Mouse (Mus musculus) kidney, embryonic 15.5 days (tissue): ENCODE data around the gene S100a9. TPM values are rescaled to one million over a fixed set of nuclear protein-coding genes. Genes with fewer than 3 reads are reported as not detected.

Experiments
- ATAC-seq: fragments of 200-750 bp; cut with Nextera tagmentation; replicated peaks from 2 replicates; pipeline ENCODE4 v1.8.0; 2017; ENCODE audit warnings: moderate TSS enrichment; ENCODE audit not compliant: low FRiP score
- H3K27ac ChIP-seq: fragments of 300-500 bp; sonication (generic); 2 replicates; pipeline ENCODE4 v1.5.1; 2015; ENCODE audit warnings: mild to moderate bottlenecking, inconsistent platforms
- H3K27me3 ChIP-seq: fragments of 300-500 bp; sonication (generic); 2 replicates; pipeline ENCODE4 v1.6.1; 2015; ENCODE audit warnings: inconsistent platforms
- H3K36me3 ChIP-seq: fragments of 300-500 bp; sonication (generic); 2 replicates; pipeline ENCODE4 v1.6.1; 2015; ENCODE audit warnings: inconsistent platforms
- H3K4me1 ChIP-seq: fragments of 300-500 bp; sonication (generic); 2 replicates; pipeline ENCODE4 v1.6.1; 2015; ENCODE audit warnings: inconsistent platforms
- H3K4me2 ChIP-seq: fragments of 300-500 bp; sonication (generic); 2 replicates; pipeline ENCODE4 v1.6.1; 2015; ENCODE audit warnings: moderate library complexity, mild to moderate bottlenecking, inconsistent platforms
- H3K4me3 ChIP-seq: fragments of 300-500 bp; sonication (generic); replicated peaks from 2 replicates; pipeline ENCODE4 v1.5.1; 2015; ENCODE audit warnings: mild to moderate bottlenecking, inconsistent platforms
- H3K9ac ChIP-seq: fragments of 300-500 bp; sonication (generic); 2 replicates; pipeline ENCODE4 v1.6.1; 2015; ENCODE audit warnings: mild to moderate bottlenecking, inconsistent platforms
- H3K9me3 ChIP-seq: fragments of 300-500 bp; sonication (generic); replicated peaks from 2 replicates; pipeline ENCODE4 v1.6.1; 2016; ENCODE audit warnings: inconsistent platforms
- WGBS: fragments of 180-500 bp; shearing (Covaris S2); methylation state at CpG from one replicate; pipeline ENCODE4 v1.1.7; 2015; ENCODE audit warnings: mixed read lengths; 5-methylcytosine and 5-hydroxymethylcytosine counted together
- polyA plus RNA-seq: library from polyadenylated mRNA; unstranded; fragments of >200 nt; fragmentation: Nextera tagmentation; extraction: Ambion mirVana; gene quantifications from 2 replicates; pipeline ENCODE4 v1.2.1, GENCODE M21; 2015

S100a9 gene
- polyA plus RNA-seq, 1 experiment from 2014 or later = 31.5 TPM

DNA sequence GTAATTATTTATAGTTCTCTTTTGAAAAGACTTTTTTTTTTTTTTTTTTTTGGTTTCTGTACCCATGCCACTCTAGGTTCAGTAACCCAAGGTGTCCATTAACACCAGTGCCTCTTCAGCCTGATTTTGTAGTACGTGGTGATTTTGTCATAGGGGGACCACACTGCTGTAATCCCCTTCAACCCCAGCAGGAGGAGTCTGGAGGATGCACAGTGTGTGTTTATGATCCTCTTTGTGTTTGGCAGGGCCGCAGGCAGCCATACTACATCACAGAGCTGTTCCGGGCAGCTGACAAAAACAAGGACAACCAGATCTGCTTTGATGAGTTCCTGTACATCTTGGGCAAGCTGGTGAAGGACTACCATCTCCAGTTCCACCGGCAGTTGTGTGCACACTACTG, 38.1 kb downstream of the S100a9 start:
- no peaks in the 10 kb centered on the region for H3K4me1 ChIP-seq
- no peaks in the 10 kb centered on the region for H3K9me3 ChIP-seq
- H3K27ac ChIP-seq = no peak overlapping the region
- no peak overlapping the region for H3K4me2 ChIP-seq
- no peak overlapping the region for H3K9ac ChIP-seq
- H3K36me3 ChIP-seq = no peaks in the 10 kb centered on the region
- ATAC-seq = no peak
- peaks cover 9% of the 10 kb centered on the region; the same call in 1 of the 2 replicates for H3K27me3 ChIP-seq
- H3K4me3 ChIP-seq = no peak overlapping the region
- WGBS = 77% methylated on average over 4 of the region's 4 CpGs

DNA sequence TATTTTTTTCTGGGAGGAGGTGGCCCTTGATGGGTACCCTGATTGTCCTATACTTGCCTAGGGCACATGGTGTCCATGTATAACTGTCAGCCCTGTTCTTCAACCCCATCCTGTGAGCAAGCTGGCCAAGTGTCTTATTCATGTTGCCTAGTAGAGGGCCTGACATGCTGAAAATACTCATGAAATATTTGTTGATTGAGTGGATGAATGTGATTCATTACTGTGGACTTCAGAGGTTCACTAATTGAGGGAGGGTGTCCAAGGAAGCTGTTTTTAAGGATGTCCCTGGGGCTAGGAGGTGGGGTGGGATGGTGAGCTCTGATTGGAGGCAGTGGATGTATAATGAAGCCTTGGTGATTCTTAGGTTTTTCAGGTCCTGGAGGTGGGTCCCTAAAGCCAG, 41.8 kb downstream of the S100a9 start, which contains the start of gene S100a7a:
TSS of gene S100a7a (plus strand) at position 301 of the 400 bp plus-strand sequence.
- H3K4me1 ChIP-seq = no peaks in the 10 kb centered on the region
- H3K36me3 ChIP-seq = no peaks in the 10 kb centered on the region
- ATAC-seq = no peak
- H3K27me3 ChIP-seq = peaks cover 9% of the 10 kb centered on the region; the same call in 1 of the 2 replicates
- no peak within 1 kb of the TSS for H3K4me2 ChIP-seq
- no peaks in the 10 kb centered on the region for H3K9me3 ChIP-seq
- H3K9ac ChIP-seq = no peak within 1 kb of the TSS
- no peak within 1 kb of the TSS for H3K27ac ChIP-seq
- no peak within 1 kb of the TSS for H3K4me3 ChIP-seq

DNA sequence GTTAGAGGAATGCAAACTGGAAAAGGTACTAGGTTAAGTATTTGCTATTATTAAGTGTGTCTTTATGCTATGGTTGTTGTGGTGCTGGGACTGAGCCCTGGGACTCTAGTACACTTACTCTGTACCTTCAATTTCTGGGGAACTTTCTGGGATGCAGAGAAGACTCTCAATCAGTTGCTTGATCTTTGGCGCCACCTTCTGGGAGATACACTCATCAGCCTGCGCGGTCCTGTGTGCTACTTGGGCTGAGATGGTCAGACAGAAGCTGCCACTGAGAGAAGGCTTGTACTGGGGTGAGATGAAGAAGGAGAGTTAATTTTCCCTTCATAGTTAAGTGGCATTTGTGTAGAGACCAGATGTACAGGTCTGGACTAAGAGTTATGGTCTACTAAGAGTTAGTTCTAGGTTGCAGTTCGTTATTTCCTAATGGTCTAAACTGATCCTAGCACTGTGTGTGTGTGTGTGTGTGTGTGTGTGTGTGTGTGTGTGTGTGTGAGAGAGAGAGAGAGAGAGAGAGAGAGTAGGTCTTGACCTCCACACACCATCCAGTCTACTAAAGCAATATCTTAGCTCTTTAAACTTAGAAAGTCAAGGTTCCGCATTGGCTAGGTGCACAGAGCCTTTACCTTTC, 42.5 kb downstream of the S100a9 start:
- H3K9me3 ChIP-seq = no peaks in the 10 kb centered on the region
- H3K4me1 ChIP-seq = no peaks in the 10 kb centered on the region
- no peak overlapping the region for H3K27ac ChIP-seq
- H3K27me3 ChIP-seq = peaks cover 9% of the 10 kb centered on the region; the same call in 1 of the 2 replicates
- 35% methylated on average over 5 of the region's 5 CpGs for WGBS
- H3K4me3 ChIP-seq = no peak overlapping the region
- peak; percentile 79 for ATAC-seq
- H3K36me3 ChIP-seq = no peaks in the 10 kb centered on the region
- no peak overlapping the region for H3K4me2 ChIP-seq
- no peak overlapping the region for H3K9ac ChIP-seq

DNA sequence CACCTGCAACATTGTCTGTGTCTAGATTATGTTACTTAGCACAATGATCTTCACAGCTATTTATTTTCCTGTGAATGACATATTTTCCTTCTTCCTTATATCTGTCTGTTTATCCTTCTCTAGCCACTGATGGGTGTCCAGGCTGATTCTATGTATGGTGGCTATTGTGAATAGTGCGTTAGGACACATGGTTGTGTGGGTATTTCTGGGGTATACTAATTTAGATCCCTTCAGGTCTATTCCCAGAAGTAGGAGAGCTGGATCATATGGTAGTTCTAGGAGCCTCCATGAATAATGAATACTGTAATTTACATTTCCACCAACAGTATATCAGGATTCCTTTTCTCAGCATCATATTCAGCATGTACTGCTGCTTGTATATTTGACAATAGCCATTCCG, 45.7 kb downstream of the S100a9 start:
- WGBS = 95% methylated on average over 2 of the region's 2 CpGs
- no peak overlapping the region for H3K4me3 ChIP-seq
- no peak overlapping the region for H3K27ac ChIP-seq
- no peak overlapping the region for H3K9ac ChIP-seq
- H3K4me2 ChIP-seq = no peak overlapping the region
- peaks cover 9% of the 10 kb centered on the region; the same call in 1 of the 2 replicates for H3K27me3 ChIP-seq
- no peaks in the 10 kb centered on the region for H3K9me3 ChIP-seq
- no peaks in the 10 kb centered on the region for H3K4me1 ChIP-seq
- no peaks in the 10 kb centered on the region for H3K36me3 ChIP-seq
- no peak for ATAC-seq

DNA sequence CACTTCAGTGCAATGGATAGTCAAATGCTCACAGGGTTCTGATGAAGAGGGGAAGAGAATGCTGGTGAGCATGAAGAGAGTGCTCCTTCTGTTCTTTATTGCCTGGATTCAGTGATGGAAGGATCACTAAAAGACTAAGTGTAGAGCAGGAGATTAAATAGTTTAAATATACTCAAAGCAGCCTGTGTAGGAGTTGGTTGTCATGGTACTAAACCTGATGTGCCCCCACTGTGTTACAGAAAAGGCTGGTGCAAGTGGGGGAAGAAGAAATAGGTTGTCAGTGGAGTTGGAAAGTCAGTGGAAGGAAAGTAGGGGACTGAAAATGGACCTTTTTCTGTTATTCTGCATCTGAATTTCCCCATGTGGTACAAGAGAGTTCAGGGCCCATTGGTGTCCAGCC, 46.5 kb downstream of the S100a9 start:
- no peak for ATAC-seq
- H3K4me1 ChIP-seq = no peaks in the 10 kb centered on the region
- H3K4me2 ChIP-seq = no peak overlapping the region
- no peak overlapping the region for H3K4me3 ChIP-seq
- H3K27me3 ChIP-seq = peaks cover 4% of the 10 kb centered on the region; the same call in 1 of the 2 replicates
- H3K27ac ChIP-seq = no peak overlapping the region
- no peaks in the 10 kb centered on the region for H3K9me3 ChIP-seq
- H3K9ac ChIP-seq = no peak overlapping the region
- H3K36me3 ChIP-seq = no peaks in the 10 kb centered on the region

DNA sequence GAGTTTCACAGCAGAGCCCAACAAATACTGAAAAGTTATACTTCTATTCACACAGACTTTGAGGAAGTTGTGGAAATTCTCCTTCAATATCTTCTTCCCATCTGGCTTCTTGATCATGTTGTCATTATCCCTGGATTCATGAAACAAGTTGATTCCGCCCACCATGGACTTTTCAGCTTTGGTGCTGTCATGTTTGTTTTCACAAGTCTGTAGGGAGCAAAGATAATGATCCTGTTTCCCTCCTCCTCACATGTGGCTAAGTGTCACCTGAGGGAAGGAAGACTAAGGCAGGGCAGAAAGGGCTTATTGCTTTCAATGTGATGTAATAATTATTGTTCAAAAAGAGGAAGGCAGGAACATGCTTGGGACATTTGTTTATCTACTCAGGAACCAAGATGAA, 48.2 kb downstream of the S100a9 start:
- Histone ChIP-seq H3K9me3 (no peaks in the 10 kb centered on the region), H3K27ac (no peak overlapping the region), H3K9ac (no peak overlapping the region), H3K4me3 (no peak overlapping the region), H3K27me3 (no peaks in the 10 kb centered on the region), H3K4me2 (no peak overlapping the region), H3K36me3 (no peaks in the 10 kb centered on the region), H3K4me1 (no peaks in the 10 kb centered on the region)
- WGBS = 47% methylated on average over 1 of the region's 1 CpGs
- no peak for ATAC-seq

DNA sequence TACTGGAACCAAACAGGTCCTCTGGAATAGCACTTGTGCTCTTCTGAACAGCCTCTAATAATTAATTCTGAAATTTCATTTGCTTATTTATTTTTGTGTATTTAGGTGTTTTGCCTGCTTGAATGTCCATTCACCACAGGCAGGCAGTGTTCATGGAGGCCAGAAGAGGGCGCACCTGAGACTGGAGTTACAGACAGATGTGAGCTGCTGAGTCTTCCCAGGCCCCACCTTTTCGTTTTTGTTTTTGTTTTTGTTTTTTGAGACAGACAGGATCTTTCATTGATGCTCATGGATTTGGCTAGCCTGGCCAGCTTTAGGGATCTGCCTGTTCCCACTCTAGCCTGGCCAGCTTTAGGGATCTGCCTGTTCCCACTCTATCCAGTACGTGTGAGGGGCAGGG, 51.3 kb downstream of the S100a9 start:
- 60% methylated on average over 3 of the region's 3 CpGs for WGBS
- no peak for ATAC-seq
- no peak overlapping the region for H3K4me3 ChIP-seq
- no peaks in the 10 kb centered on the region for H3K9me3 ChIP-seq
- H3K27ac ChIP-seq = no peak overlapping the region
- no peaks in the 10 kb centered on the region for H3K27me3 ChIP-seq
- H3K9ac ChIP-seq = no peak overlapping the region
- no peaks in the 10 kb centered on the region for H3K36me3 ChIP-seq
- H3K4me2 ChIP-seq = no peak overlapping the region
- H3K4me1 ChIP-seq = no peaks in the 10 kb centered on the region

Other genes with a start within 250 kb of the S100a9 start
- 13.6 and 16.2 TPM in 2 replicates for gene Npr1, start 229.9 kb downstream of the S100a9 start, polyA plus RNA-seq
- gene Ilf2, start 219.6 kb downstream of the S100a9 start, polyA plus RNA-seq = 236 and 238 TPM in 2 replicates
- 69.9 and 70.6 TPM in 2 replicates for gene Snapin, start 204.7 kb downstream of the S100a9 start, polyA plus RNA-seq
- gene Chtop, start 186.2 kb downstream of the S100a9 start, polyA plus RNA-seq = 149 and 152 TPM in 2 replicates
- gene S100a1, start 181.3 kb downstream of the S100a9 start, polyA plus RNA-seq = 79.4 and 87.1 TPM in 2 replicates
- gene S100a13, start 181.3 kb downstream of the S100a9 start, polyA plus RNA-seq = 39.8 and 40.5 TPM in 2 replicates
- 3.8 and 6.6 TPM in 2 replicates for gene S100a14, start 168.9 kb downstream of the S100a9 start, polyA plus RNA-seq
- gene S100a16, start 158.5 kb downstream of the S100a9 start, polyA plus RNA-seq = 190 and 192 TPM in 2 replicates
- gene S100a3, start 135.1 kb downstream of the S100a9 start, polyA plus RNA-seq = not detected in 2 replicates
- not detected in 2 replicates for gene S100a2, start 105.5 kb downstream of the S100a9 start, polyA plus RNA-seq
- gene Gm42674, start 93.8 kb downstream of the S100a9 start, polyA plus RNA-seq = not detected in 2 replicates
- gene S100a4, start 92.0 kb downstream of the S100a9 start, polyA plus RNA-seq = 4.2 and 6.4 TPM in 2 replicates
- 0.46 TPM in 1 of 2 replicates, not detected in the other for gene S100a5, start 87.2 kb downstream of the S100a9 start, polyA plus RNA-seq
- 168 and 169 TPM in 2 replicates for gene S100a6, start 82.8 kb downstream of the S100a9 start, polyA plus RNA-seq
- gene S100a7a, start 41.7 kb downstream of the S100a9 start, polyA plus RNA-seq = 0.16 and 0.17 TPM in 2 replicates
- gene S100a8, start 26.7 kb downstream of the S100a9 start, polyA plus RNA-seq = 34.3 and 50.5 TPM in 2 replicates
- gene Pglyrp4, start 31.2 kb upstream of the S100a9 start, polyA plus RNA-seq = not detected in 2 replicates
- gene Gm5849, start 82.2 kb upstream of the S100a9 start, polyA plus RNA-seq = not detected in 2 replicates